Mouse (Mus musculus): ENCODE results near the gene Dhrs7b. TPM values are rescaled to one million over a fixed set of nuclear protein-coding genes. Genes with fewer than 3 reads are reported as not detected.
"Not testable (repeated sequence)": the region's sequence is repeated elsewhere in the genome, so short reads cannot be mapped to it uniquely, and the experiment has no call there.

Dhrs7b gene
- polyA plus RNA-seq, 1 experiment from 2014 or later, result 34.0 TPM

DNA sequence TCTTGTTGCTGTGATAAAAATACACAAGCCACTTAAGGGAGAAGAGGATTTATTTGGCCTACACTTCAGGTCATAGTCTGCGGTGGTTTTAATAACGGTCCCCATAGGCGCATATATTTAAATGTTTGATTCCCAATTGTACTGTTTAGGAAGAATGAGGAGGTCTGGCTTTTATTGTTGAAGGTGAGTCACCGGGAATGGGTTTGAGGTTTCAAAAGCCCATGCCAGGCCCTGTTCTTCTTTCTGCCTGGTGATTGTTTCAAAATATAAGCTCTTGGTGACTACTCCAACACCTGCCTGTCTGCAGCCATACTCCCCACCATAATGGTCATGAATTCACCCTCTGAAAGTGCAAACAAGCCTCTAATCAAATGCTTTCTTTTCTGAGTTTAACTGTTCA is 50.1 kb downstream of the Dhrs7b start:
- Histone ChIP-seq H3K27me3 (ENCODE audit: low read depth, poor library complexity, severe bottlenecking) (no peaks in the 10 kb centered on the region), H3K36me3 (peaks cover 3% of the 10 kb centered on the region; the same call in 1 of the 2 replicates), H3K4me1 (peaks cover 28% of the 10 kb centered on the region), H3K9me3 (replicated peaks) (no peaks in the 10 kb centered on the region), H3K27ac (replicated peaks) (no peak overlapping the region), H3K4me3 (no peak overlapping the region)
- WGBS, result 92% methylated on average over 4 of the region's 4 CpGs
- no peak for DNase-seq (ENCODE audit: low spot score)

DNA sequence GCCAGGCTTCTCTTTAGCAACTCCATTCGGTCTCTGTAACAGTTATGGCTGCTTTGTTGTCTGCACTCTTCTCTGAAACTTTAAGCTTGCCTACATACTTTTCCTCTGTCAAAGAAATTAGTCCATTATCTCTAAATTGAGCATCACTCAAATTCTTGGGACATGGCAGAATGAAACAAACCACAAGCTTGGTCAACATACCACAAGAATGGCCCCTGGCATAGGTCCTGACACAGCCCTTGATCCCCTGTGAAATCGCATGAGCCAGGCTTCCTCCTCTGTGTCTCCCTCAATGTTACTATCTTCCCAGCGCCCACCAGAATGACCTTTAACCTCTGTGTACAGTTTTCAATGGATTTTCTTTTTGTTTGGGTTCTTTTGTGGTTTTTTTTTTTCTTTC is 52.0 kb downstream of the Dhrs7b start:
- Histone ChIP-seq H3K4me3 (no peak overlapping the region), H3K27me3 (ENCODE audit: low read depth, poor library complexity, severe bottlenecking) (no peaks in the 10 kb centered on the region), H3K27ac (replicated peaks) (no peak overlapping the region), H3K4me1 (peaks cover 15% of the 10 kb centered on the region), H3K36me3 (no peaks in the 10 kb centered on the region), H3K9me3 (replicated peaks) (no peaks in the 10 kb centered on the region)
- WGBS, result 86% methylated on average over 3 of the region's 3 CpGs
- DNase-seq (ENCODE audit: low spot score), result no peak

DNA sequence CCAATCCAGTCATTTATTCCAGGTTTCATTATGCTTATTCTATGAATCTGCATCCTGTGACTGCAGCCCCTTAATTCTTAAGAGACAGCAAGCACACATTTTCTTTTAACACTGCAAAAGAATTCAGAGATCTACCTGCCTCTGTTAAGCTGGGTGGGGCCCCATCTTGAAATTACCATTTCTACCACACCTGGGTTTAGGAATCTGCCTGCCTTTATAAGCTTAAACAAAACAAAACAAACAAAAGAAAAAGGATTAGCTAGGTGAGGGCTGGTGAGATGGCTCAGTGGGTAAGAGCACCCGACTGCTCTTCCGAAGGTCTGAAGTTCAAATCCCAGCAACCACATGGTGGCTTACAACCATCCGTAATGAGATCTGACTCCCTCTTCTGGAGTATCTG is 56.6 kb downstream of the Dhrs7b start:
- H3K36me3 ChIP-seq; H3K27me3 ChIP-seq (ENCODE audit: low read depth, poor library complexity, severe bottlenecking); H3K9me3 ChIP-seq (replicated peaks); H3K4me3 ChIP-seq; H3K27ac ChIP-seq (replicated peaks); H3K4me1 ChIP-seq; DNase-seq (ENCODE audit: low spot score): not testable (repeated sequence)
- 88% methylated on average over 3 of the region's 3 CpGs for WGBS

DNA sequence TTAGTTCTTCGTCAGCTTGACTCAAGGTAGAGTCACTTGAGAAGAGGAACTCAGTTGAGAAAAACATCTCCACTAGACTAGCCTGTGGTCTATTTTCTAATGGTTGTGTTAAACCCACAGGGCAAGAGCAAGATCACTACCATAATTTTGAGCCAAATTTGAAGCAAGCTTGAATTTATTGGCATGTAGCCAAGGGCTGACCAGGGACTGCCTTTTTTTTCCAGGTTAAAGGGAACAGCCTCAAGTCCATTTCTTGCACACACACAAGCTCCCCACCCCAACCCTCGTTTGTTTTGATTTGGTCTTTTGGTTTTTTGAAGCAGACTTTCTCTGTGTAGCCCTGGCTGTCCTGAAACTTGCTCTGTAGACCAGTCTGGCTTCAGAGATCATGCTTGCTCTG is 59.4 kb downstream of the Dhrs7b start:
- no peaks in the 10 kb centered on the region for H3K27me3 ChIP-seq (ENCODE audit: low read depth, poor library complexity, severe bottlenecking)
- 82% methylated on average over 2 of the region's 2 CpGs for WGBS
- H3K9me3 ChIP-seq (replicated peaks), result no peaks in the 10 kb centered on the region
- DNase-seq (ENCODE audit: low spot score), result no peak
- H3K27ac ChIP-seq (replicated peaks), result no peak overlapping the region
- no peaks in the 10 kb centered on the region for H3K4me1 ChIP-seq
- H3K36me3 ChIP-seq, result no peaks in the 10 kb centered on the region
- no peak overlapping the region for H3K4me3 ChIP-seq

DNA sequence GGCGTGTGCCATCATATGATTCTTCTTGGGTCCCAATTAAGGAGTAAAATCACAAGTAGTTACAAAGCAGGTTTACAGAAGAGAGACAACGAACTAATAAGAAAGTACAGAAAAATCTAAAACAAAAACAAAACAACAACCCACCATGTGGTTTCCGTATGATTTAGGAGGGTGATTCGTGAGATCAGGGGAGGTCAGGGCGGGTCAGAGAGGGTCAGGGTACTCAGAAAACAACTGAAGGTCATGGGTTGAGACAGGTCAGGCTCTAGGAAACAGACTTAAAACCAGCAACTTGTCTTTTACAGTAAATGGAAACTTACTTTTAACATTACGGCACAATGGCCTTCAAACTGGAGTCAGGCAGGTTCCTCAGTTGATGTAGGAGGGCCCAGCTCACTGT is 59.9 kb downstream of the Dhrs7b start:
- Histone ChIP-seq H3K9me3 (replicated peaks) (no peaks in the 10 kb centered on the region), H3K4me1 (no peaks in the 10 kb centered on the region), H3K4me3 (no peak overlapping the region), H3K36me3 (no peaks in the 10 kb centered on the region), H3K27me3 (ENCODE audit: low read depth, poor library complexity, severe bottlenecking) (no peaks in the 10 kb centered on the region), H3K27ac (replicated peaks) (no peak overlapping the region)
- no peak for DNase-seq (ENCODE audit: low spot score)
- 71% methylated on average over 6 of the region's 6 CpGs for WGBS

DNA sequence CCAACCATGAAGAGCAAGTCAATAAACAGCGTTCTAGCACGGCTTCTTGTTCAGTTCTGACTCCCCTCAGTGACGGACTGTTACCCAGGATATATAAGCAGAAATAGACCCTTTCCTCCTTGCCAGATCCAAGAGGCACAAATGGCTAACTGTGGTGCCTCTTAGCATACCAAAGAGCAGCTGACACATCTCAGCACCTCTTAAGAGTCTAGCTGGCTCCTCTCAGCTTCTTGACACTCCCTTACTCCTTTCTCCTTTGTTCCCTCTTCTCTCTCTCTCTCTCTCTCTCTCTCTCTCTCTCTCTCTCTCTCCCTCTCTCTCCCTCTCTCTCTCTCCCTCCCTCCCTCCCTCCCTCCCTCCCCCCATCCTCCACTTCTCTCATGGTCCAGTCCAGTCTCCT is 60.3 kb downstream of the Dhrs7b start:
- DNase-seq (ENCODE audit: low spot score), result no peak

DNA sequence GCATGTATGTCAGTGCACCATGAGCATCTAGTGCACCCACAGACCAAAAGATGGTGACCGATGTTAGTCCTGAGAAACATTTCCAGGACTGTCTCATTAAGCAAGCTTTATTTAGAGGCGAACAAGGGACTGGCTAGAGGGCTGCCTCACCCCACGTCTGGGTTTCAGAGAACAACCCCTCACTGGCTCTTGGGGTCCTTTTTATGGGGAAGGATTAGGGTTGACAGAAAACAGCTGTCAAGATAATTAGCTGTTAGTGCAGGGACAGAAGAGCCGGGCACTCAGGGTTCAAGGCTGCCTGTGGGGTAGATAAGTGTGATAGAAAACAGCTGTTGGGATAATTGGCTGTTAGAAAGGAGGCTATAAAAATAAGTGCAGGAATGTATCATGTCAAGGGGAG is 65.5 kb downstream of the Dhrs7b start:
- no peak overlapping the region for H3K4me3 ChIP-seq
- no peak for DNase-seq (ENCODE audit: low spot score)

More for the DNA sequence above, 60.3 kb downstream of the Dhrs7b start:
- no peaks in the 10 kb centered on the region for H3K9me3 ChIP-seq (replicated peaks)
- WGBS, result 56% methylated on average over 3 of the region's 3 CpGs
- no peak overlapping the region for H3K27ac ChIP-seq (replicated peaks)
- H3K36me3 ChIP-seq, result no peaks in the 10 kb centered on the region
- H3K27me3 ChIP-seq (ENCODE audit: low read depth, poor library complexity, severe bottlenecking), result no peaks in the 10 kb centered on the region
- no peak overlapping the region for H3K4me3 ChIP-seq
- peaks cover 1% of the 10 kb centered on the region; the same call in 1 of the 2 replicates for H3K4me1 ChIP-seq

DNA sequence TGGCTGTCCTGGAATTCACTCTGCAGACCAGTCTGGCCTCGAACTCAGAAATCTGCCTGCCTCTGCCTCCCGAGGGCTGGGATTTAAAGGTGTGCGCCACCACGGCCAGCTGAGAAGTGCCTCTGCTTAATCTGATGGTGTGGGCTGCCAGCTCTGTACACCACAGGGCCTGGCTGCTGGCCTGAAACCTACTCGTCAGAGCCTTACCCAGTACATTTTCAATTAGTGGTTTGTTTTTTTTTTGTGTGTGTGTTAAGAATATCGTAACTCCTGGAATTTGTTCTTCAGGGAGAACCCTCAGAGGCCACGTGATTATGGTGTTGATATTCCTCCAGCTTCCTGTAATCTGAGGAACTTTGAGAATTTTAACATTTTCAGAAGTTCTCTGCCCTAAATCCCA is 71.6 kb downstream of the Dhrs7b start:
- no peaks in the 10 kb centered on the region for H3K4me1 ChIP-seq
- H3K36me3 ChIP-seq, result peaks cover 34% of the 10 kb centered on the region
- H3K4me3 ChIP-seq, result no peak overlapping the region
- no peaks in the 10 kb centered on the region for H3K9me3 ChIP-seq (replicated peaks)
- WGBS, result 87% methylated on average over 7 of the region's 7 CpGs
- H3K27me3 ChIP-seq (ENCODE audit: low read depth, poor library complexity, severe bottlenecking), result no peaks in the 10 kb centered on the region
- DNase-seq (ENCODE audit: low spot score), result no peak
- H3K27ac ChIP-seq (replicated peaks), result no peak overlapping the region

More for the DNA sequence above, 65.5 kb downstream of the Dhrs7b start:
- peaks cover 4% of the 10 kb centered on the region; the same call in 1 of the 2 replicates for H3K4me1 ChIP-seq
- no peaks in the 10 kb centered on the region for H3K27me3 ChIP-seq (ENCODE audit: low read depth, poor library complexity, severe bottlenecking)
- no peak overlapping the region for H3K27ac ChIP-seq (replicated peaks)
- H3K9me3 ChIP-seq (replicated peaks), result no peaks in the 10 kb centered on the region
- 48% methylated on average over 4 of the region's 4 CpGs for WGBS
- no peaks in the 10 kb centered on the region for H3K36me3 ChIP-seq

DNA sequence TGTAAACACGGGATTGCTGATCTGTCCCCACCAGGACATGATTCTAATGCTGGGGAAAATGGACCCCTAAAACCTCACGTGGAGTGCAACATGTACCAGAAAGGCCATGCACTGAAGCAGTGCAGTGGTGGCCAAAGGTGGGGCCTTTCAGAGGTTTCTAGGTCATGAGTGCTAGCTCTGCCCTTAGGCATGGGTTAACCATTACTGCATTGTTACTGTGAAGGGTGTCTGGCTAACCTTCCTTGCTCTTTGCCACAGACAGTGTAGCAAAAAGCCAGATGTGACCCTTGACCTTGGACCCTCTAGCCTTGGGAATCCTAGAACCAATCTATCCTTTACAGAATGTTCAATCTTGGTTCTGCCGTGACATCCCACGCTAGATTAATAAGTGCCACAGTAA is 72.1 kb downstream of the Dhrs7b start:
- WGBS, result 77% methylated on average over 4 of the region's 4 CpGs
- DNase-seq (ENCODE audit: low spot score), result no peak
- no peaks in the 10 kb centered on the region for H3K27me3 ChIP-seq (ENCODE audit: low read depth, poor library complexity, severe bottlenecking)
- no peak overlapping the region for H3K4me3 ChIP-seq
- no peaks in the 10 kb centered on the region for H3K4me1 ChIP-seq
- no peak overlapping the region for H3K27ac ChIP-seq (replicated peaks)
- H3K9me3 ChIP-seq (replicated peaks), result no peaks in the 10 kb centered on the region
- H3K36me3 ChIP-seq, result peaks cover 34% of the 10 kb centered on the region

DNA sequence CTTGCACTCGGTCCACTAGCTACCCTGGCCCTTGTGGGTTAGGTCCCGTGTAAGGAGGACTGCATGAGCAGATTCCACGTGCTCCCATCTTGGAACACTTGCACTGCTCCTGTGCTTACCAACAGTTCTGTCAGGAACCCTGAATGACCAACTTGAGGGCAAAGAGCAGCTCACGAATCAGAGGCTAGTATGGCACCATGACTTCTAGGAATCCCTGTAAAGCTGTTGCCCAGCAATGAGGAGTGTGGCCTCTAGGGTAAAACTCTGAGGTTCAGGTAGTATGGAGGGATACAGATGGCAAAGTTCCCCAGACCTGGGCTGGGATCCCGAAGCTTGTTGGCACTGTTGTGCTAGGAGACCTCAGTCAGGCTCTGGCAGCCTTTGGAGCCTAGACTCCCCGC is 73.2 kb downstream of the Dhrs7b start:
- Histone ChIP-seq H3K9me3 (replicated peaks) (no peaks in the 10 kb centered on the region), H3K4me1 (no peaks in the 10 kb centered on the region), H3K27ac (replicated peaks) (no peak overlapping the region), H3K36me3 (peaks cover 34% of the 10 kb centered on the region), H3K27me3 (ENCODE audit: low read depth, poor library complexity, severe bottlenecking) (no peaks in the 10 kb centered on the region), H3K4me3 (no peak overlapping the region)
- WGBS, result 88% methylated on average over 6 of the region's 6 CpGs
- DNase-seq (ENCODE audit: low spot score), result no peak

DNA sequence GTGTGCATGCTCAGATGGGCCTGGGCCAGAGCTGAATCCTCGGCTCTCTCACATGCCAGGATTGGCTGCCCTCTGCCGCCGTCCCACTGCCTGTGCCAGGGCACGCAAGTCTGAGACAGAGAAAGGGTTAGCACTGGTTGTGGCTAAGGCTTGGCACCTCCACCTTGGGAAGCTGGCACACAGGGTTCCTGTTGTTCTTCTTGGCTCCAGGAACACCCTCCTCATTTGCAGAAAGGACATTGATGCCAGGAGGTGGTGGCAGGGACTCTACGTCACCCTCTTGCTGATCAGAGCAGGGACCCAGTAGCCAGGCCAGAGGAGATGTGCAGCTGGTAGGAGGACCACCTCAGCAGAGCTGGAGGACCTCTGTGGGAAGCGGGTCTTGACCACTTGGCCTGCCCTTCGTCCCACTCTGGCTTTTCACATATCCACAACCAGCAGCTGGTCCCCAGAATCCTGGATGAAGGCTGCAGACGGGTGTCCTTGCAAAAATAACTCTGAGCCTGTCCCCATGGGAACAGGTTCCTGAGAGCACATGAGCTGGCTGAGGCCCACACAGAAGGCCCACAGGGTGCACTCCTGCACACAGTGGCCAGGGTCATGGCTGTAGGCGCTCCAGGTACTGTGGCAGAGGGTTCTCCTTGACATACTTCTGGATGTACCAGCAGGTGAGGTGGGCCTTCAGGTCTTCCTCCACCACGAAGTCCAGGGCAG is 75.1 kb downstream of the Dhrs7b start:
- H3K4me1 ChIP-seq, result no peaks in the 10 kb centered on the region
- DNase-seq (ENCODE audit: low spot score), result no peak
- WGBS, result 88% methylated on average over 10 of the region's 10 CpGs
- H3K27me3 ChIP-seq (ENCODE audit: low read depth, poor library complexity, severe bottlenecking), result no peaks in the 10 kb centered on the region
- no peak overlapping the region for H3K4me3 ChIP-seq
- H3K27ac ChIP-seq (replicated peaks), result no peak overlapping the region
- no peaks in the 10 kb centered on the region for H3K9me3 ChIP-seq (replicated peaks)
- H3K36me3 ChIP-seq, result peaks cover 34% of the 10 kb centered on the region

DNA sequence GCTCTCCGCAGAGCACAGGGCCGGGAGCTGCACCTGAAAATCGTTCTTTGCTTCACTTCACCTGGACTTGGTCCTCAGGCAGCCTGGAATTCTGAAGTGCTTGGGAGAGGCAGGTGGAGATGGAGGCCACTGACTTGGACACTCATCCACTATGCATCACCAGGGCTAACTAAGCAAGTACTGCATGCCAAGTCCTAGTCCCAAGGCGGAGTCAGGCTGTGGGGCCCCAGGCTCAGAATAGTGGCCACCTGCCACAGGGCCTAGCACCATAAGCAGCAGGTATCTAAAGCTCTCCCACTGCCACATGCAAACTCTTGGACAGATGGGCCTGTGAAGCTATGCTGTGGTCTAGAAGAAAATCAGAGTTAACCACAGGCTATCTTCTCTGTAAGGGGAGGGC is 76.0 kb downstream of the Dhrs7b start:
- Histone ChIP-seq H3K27me3 (ENCODE audit: low read depth, poor library complexity, severe bottlenecking) (no peaks in the 10 kb centered on the region), H3K36me3 (peaks cover 34% of the 10 kb centered on the region), H3K27ac (replicated peaks) (no peak overlapping the region), H3K4me3 (no peak overlapping the region), H3K9me3 (replicated peaks) (no peaks in the 10 kb centered on the region), H3K4me1 (peaks cover under 1% of the 10 kb centered on the region)
- 90% methylated on average over 4 of the region's 4 CpGs for WGBS
- no peak for DNase-seq (ENCODE audit: low spot score)

DNA sequence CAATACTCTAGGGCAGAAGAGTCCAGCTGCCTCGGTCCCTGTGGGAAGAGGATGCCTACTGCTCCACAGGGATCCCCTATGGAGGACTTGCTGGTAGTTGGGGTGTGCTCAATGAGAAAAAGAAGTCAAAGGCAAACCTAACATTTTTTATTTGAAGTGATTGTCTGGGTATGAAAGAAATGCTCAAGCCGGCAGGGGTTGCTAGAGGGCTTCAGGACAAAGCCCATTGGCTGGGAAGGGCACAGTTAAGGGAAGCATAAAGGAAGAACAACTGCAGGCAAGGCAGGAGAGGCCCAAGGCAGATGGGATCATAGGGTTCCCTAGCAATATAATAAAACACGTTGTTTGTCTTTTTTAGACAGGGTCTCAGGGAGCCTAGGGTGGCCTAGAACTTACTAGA is 77.6 kb downstream of the Dhrs7b start:
- WGBS, result 71% methylated on average over 3 of the region's 3 CpGs
- Histone ChIP-seq H3K4me1 (peaks cover 17% of the 10 kb centered on the region), H3K4me3 (no peak overlapping the region), H3K27me3 (ENCODE audit: low read depth, poor library complexity, severe bottlenecking) (no peaks in the 10 kb centered on the region), H3K27ac (replicated peaks) (no peak overlapping the region; the same call in 1 of the 2 replicates), H3K9me3 (replicated peaks) (no peaks in the 10 kb centered on the region), H3K36me3 (peaks cover 34% of the 10 kb centered on the region)
- DNase-seq (ENCODE audit: low spot score), result no peak

DNA sequence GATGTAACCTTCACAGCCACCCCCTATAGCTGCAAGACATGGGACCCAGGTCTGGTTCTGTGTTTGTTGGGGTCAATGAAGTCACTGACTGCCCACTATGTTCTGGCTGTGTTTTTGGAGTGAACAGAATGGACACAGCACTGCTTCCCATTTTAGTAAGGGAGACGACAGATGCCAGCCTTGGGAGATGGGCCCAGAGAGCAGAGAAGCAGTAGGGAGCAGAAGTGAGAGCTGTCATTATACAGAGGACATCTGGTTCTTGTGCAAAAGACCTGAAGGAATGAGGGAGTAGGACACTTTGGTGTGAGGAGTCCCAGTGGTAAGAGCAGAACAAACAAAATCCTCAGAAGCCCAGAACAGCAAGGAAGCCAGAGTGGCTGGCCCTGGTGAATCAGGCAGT is 79.2 kb downstream of the Dhrs7b start:
- Histone ChIP-seq H3K36me3 (peaks cover 22% of the 10 kb centered on the region), H3K27ac (replicated peaks) (no peak overlapping the region), H3K9me3 (replicated peaks) (no peaks in the 10 kb centered on the region), H3K27me3 (ENCODE audit: low read depth, poor library complexity, severe bottlenecking) (no peaks in the 10 kb centered on the region), H3K4me3 (no peak overlapping the region), H3K4me1 (peaks cover 30% of the 10 kb centered on the region)
- 91% methylated on average over 1 of the region's 1 CpGs for WGBS
- no peak for DNase-seq (ENCODE audit: low spot score)
